Mouse (Mus musculus) C2C12 (cell line): ENCODE data around the gene Dab2ip.

ENCODE experiments used
- CEBPB ChIP-seq: IDR thresholded peaks from one replicate; pipeline ENCODE4 v1.6.1; 2011; ENCODE audit warnings: low read depth, mild to moderate bottlenecking, control low read depth, moderate library complexity
- CTCF ChIP-seq: IDR thresholded peaks from one replicate; pipeline ENCODE4 v1.5.1; 2011; ENCODE audit not compliant: control insufficient read depth, insufficient read depth, insufficient read length
- MAX ChIP-seq: IDR thresholded peaks from one replicate; pipeline ENCODE4 v1.6.1; 2011; ENCODE audit warnings: mild to moderate bottlenecking, control low read depth
- MYOD1 ChIP-seq: IDR thresholded peaks from one replicate; pipeline ENCODE4 v1.6.1; 2011; ENCODE audit warnings: low read depth; ENCODE audit not compliant: control insufficient read depth, insufficient read length
- MYOG ChIP-seq: IDR thresholded peaks from one replicate; pipeline ENCODE4 v1.6.1; 2011; ENCODE audit not compliant: control insufficient read depth, insufficient read length; ENCODE audit errors: extremely low read depth
- USF1 ChIP-seq: IDR thresholded peaks from one replicate; pipeline ENCODE4 v1.6.1; 2011; ENCODE audit warnings: low read depth, mild to moderate bottlenecking, control low read depth, moderate library complexity

DNA sequence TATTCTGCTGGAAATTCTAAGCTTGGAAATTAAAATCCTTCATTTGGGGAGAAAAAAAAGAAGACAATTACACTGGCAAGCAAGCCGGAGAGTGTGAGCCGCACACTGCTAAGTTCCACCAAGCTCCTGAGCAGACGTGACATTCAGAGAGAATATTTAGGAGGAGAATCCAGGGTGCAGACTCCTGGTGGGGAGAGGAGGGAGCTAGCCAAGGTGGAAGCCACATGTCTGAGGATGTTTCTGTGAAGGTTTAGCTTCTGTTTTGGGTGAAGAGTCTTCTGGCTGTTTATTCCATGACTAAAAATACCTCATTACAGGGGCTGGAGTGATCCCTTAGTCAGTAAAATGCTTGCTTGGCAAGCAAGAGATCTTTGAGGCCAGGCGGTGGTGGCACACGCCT is 221.2 kb downstream of the Dab2ip start:
- TF ChIP-seq CTCF (no peak), USF1 (no peak), MAX (no peak), MYOG (no peak), MYOD1 (no peak), CEBPB (no peak)
